Mouse (Mus musculus) cerebellum, adult 11-12 months (tissue): ENCODE measurements at regions not wholly inside any gene's neighbourhood (a gene's known extent, or its start where the extent isn't known, plus 50 kb on each side); places are given as distances from the start of the nearest gene placed in this dataset.

ENCODE experiments used
- DNase-seq: peaks from one replicate; pipeline ENCODE4 v3.0.0; 2022

- DNase-seq = no peak
These were observed 66.2 kb downstream of the Isl1 start for GRCm38 (mm10) chr13:116243272-116243784.

GRCm38 (mm10) chr13:116215101-116215500 is 94.4 kb downstream of the Isl1 start:
- no peak for DNase-seq

- no peak for DNase-seq
These were observed 95.4 kb downstream of the Isl1 start for GRCm38 (mm10) chr13:116213843-116214829.

- DNase-seq = no peak
These were observed 108.1 kb downstream of the Isl1 start for GRCm38 (mm10) chr13:116201177-116201920.

GRCm38 (mm10) chr13:116187059-116187458 is 122.4 kb downstream of the Isl1 start:
- no peak for DNase-seq

- no peak for DNase-seq
These were observed 131.7 kb downstream of the Isl1 start for GRCm38 (mm10) chr13:116177781-116178180.

- no peak for DNase-seq
These were observed 134.5 kb downstream of the Isl1 start for GRCm38 (mm10) chr13:116174976-116175375.

GRCm38 (mm10) chr13:116173866-116174265 is 135.6 kb downstream of the Isl1 start:
- no peak for DNase-seq

GRCm38 (mm10) chr13:116143022-116143421 is 166.5 kb downstream of the Isl1 start:
- no peak for DNase-seq

- no peak for DNase-seq
These were observed 190.8 kb downstream of the Isl1 start for GRCm38 (mm10) chr13:116118664-116119063.

GRCm38 (mm10) chr13:116111032-116111808 is 198.3 kb downstream of the Isl1 start:
- DNase-seq = no peak

- DNase-seq = no peak
These were observed 198.9 kb downstream of the Isl1 start for GRCm38 (mm10) chr13:116110578-116110977.

GRCm38 (mm10) chr13:116087541-116088308 is 221.8 kb downstream of the Isl1 start:
- no peak for DNase-seq

- DNase-seq = no peak
These were observed 222.3 kb downstream of the Isl1 start for GRCm38 (mm10) chr13:116087140-116087539.

GRCm38 (mm10) chr13:116056976-116057647 is 252.4 kb downstream of the Isl1 start:
- no peak for DNase-seq

- DNase-seq = no peak
These were observed 253.3 kb downstream of the Isl1 start for GRCm38 (mm10) chr13:116056112-116056652.

- no peak for DNase-seq
These were observed 273.3 kb downstream of the Isl1 start for GRCm38 (mm10) chr13:116036166-116036565.

GRCm38 (mm10) chr13:116030152-116030720 is 279.3 kb downstream of the Isl1 start:
- no peak for DNase-seq

- no peak for DNase-seq
These were observed 280.9 kb downstream of the Isl1 start for GRCm38 (mm10) chr13:116028583-116028982.

GRCm38 (mm10) chr13:116027147-116027546 is 282.3 kb downstream of the Isl1 start:
- no peak for DNase-seq

GRCm38 (mm10) chr13:116017886-116018285 is 291.6 kb downstream of the Isl1 start:
- DNase-seq = no peak
